Mouse (Mus musculus) c-Kit-positive CD71-positive TER-119-negative erythroid progenitor cells, embryonic 14.5 days (primary cell): ENCODE measurements around the gene Bax.

Source experiments
- DNase-seq: peaks from one replicate; pipeline ENCODE4 v3.0.0-alpha.2; 2013; ENCODE audit warnings: low read depth

Gene Bax

DNA sequence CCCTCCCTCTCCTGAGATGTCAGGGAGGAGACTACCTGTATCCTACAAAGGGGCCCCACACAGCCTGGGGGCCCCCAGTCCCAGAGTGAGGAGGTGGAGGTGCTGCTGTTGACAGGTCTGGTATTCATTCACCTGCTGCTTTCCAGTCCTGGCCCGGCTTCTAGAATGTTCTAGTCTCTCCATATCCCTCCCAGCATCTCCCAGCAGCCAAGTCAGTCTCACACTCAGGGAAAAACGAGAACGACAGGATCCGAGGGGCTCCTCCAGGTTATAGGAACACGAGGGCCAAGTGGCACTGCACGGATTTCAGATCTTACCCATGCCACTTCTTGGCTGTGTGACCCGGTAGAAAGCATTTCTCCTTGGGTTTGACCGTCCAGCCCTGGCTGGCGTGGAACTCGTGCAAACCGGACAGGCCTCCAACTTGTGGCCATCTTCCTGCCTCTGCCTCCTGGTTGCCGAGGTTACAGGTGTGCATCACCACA is 51.9 kb downstream of the Bax start:
- DNase-seq = no peak

DNA sequence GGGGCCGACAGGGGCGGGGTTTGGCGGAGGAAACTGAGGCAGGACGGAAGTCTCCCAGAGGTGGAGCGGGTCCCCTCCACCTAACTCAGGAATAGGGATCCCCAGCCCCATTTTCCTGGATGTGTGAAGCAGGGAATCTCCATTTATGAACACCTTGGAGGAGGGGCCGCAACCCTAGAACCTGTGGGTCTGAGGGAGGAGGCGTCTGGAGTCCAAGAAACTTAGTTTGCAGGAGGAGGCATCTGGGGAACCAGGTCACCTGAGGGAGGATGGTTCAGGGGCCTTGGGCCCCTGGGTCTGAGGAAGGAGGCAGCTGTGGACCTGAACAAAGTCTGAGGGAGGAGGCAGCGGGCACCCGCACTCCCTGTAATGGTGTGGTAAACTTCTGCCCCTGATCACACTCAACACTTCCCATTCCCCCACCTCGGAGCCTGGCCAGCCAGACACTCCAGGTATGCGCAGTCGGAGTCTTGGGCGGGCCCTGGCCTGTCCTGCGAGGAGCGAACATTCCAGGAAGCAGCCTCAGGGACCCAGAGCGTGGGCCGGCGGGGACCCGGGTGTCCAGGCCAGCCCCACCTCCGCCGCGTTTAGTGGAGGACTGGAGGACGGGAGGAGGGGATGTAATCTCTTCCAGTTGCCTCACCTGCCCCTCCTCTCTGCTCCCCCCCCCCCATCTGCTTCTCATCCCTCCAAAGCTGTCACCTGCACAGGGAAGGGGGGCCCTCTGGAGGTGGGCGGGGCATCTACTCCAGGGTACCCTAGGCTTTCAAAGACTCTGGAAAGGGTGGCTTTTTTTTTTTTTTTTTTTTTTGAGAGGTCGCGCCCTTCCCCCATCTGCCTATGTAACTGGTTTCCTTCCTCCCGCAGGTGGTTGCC is 52.6 kb downstream of the Bax start:
- DNase-seq = no peak

DNA sequence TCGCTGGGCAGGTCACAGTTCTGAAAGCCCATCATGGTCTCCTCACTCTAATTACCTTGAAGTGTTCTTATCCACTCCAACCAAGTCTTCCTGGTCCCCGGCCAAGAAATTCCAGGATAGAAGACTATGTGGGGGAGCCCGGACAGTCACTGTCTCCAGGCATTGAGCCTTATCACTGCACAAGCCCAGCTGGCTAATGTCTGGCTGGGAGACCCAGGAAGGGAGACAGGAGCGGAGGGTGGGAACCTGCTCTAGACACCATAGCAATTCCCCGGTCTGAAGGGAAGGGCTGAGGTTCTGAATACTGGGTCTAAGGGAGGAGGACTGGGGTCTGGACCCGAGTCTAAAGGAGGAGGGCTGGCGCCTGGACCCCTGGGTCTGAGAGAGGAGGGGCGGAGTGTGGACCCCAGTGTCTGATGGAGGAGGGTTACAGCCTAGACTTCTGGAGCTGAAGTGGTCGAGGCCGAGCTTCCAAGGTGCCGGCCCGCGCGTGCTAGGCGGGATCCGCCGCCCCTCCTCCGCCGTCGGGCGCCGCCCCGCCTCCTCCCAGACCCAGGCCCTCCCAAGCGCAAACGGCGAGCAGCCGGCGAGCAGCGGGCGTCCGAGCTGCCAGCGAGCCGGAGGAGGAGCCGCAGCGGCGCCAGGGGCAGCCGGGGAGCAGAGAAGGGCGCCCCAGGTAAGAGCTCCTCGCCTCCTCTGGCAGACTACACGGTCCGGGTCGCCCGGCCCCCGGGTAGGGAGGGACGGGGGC is 53.4 kb downstream of the Bax start, which contains the start of gene Ntf5:
Gene Ntf5, plus strand, starts transcription at position 583 of the 751 bp plus-strand sequence.
- no peak for DNase-seq

GRCm38 (mm10) chr7:45412421-45412820 is 54.3 kb downstream of the Bax start:
- no peak for DNase-seq
